Mouse (Mus musculus) granulocyte monocyte progenitor cell, adult 5-6 weeks (primary cell): ENCODE measurements around the gene Zbtb14. TPM values are rescaled to one million over a fixed set of nuclear protein-coding genes. Genes with fewer than 3 reads are reported as not detected.
A peak's percentile ranks its signal among the peaks of the same experiment; 100 is the strongest.

Experiments
- ATAC-seq: replicated peaks from 2 replicates; pipeline ENCODE4 v1.8.0; 2016; ENCODE audit warnings: mild to moderate bottlenecking, moderate TSS enrichment, inconsistent platforms; ENCODE audit not compliant: poor library complexity, severe bottlenecking
- total RNA-seq, 2 experiments: library from RNA; stranded (forward) in 1 of 2; stranded (reverse) in 1 of 2; fragments of 200-712, 200-1000 nt in 1 of 2; fragments of >200 nt in 1 of 2; fragmentation: Nextera tagmentation in 1 of 2; gene quantifications; 2 replicates each; pipeline ENCODE4 v1.2.3; 2014 to 2017

The Zbtb14 gene
- total RNA-seq (2014; fragmentation: Nextera tagmentation) (16.5 and 17.3 TPM in 2 replicates), total RNA-seq (2017) (25.8 and 33.2 TPM in 2 replicates)

- ATAC-seq, result peak; percentile 74
These were observed at the start of gene Zbtb14 for GRCm38 (mm10) chr17:69382511-69383100. Zbtb14 (plus strand) TSS chr17:69383050.

GRCm38 (mm10) chr17:69346056-69346455 is 36.8 kb upstream of the Zbtb14 start:
- no peak for ATAC-seq

- ATAC-seq, result peak; percentile 91
These were observed 33.8 kb upstream of the Zbtb14 start for GRCm38 (mm10) chr17:69349014-69349531.

- ATAC-seq, result peak; percentile 94
These were observed 17.8 kb upstream of the Zbtb14 start for GRCm38 (mm10) chr17:69365049-69365448.

GRCm38 (mm10) chr17:69380838-69381237 is 2.0 kb upstream of the Zbtb14 start:
- no peak for ATAC-seq

GRCm38 (mm10) chr17:69383201-69383940 is 521 bp downstream of the Zbtb14 start:
- ATAC-seq, result peak; percentile 33

GRCm38 (mm10) chr17:69383941-69384665 is 1.3 kb downstream of the Zbtb14 start:
- peak; percentile 49 for ATAC-seq

- ATAC-seq, result peak; percentile 88
These were observed 13.5 kb downstream of the Zbtb14 start for GRCm38 (mm10) chr17:69396147-69397033.

- 0 out of 2 replicates have a peak, but pooled peaks have one; percentile 10 for ATAC-seq
These were observed 14.3 kb downstream of the Zbtb14 start for GRCm38 (mm10) chr17:69397163-69397562.

GRCm38 (mm10) chr17:69398092-69398491 is 15.2 kb downstream of the Zbtb14 start:
- ATAC-seq, result no peak

GRCm38 (mm10) chr17:69401146-69401545 is 18.3 kb downstream of the Zbtb14 start:
- ATAC-seq, result peak; percentile 78

- ATAC-seq, result no peak
These were observed 33.3 kb downstream of the Zbtb14 start for GRCm38 (mm10) chr17:69416163-69416562.

GRCm38 (mm10) chr17:69416920-69417661 is 34.2 kb downstream of the Zbtb14 start:
- peak; percentile 88 for ATAC-seq

- ATAC-seq, result peak; percentile 12; the same call in 1 of the 2 replicates
These were observed 35.0 kb downstream of the Zbtb14 start for GRCm38 (mm10) chr17:69417724-69418373.

GRCm38 (mm10) chr17:69421592-69421991 is 38.7 kb downstream of the Zbtb14 start:
- no peak for ATAC-seq

- ATAC-seq, result no peak
These were observed 55.0 kb downstream of the Zbtb14 start for GRCm38 (mm10) chr17:69437836-69438235.

GRCm38 (mm10) chr17:69438486-69438885 is 55.6 kb downstream of the Zbtb14 start:
- no peak for ATAC-seq

GRCm38 (mm10) chr17:69438990-69439491 is 56.2 kb downstream of the Zbtb14 start, which contains the start of gene Akain1:
Akain1 (plus strand) TSS chr17:69439326.
- peak; percentile 96 for ATAC-seq
